Mouse (Mus musculus): ENCODE measurements around the gene Tab1.

The Tab1 gene

GRCm38 (mm10) chr15:80203406-80203805 lies 70.5 kb downstream of the Tab1 start:
- DNase-seq (ENCODE audit: low spot score in 2 of 2), result no peak

- DNase-seq (ENCODE audit: low spot score in 2 of 2), result no peak
Observed at GRCm38 (mm10) chr15:80206057-80206565, 73.2 kb downstream of the Tab1 start.

GRCm38 (mm10) chr15:80208446-80208845 lies 75.5 kb downstream of the Tab1 start:
- DNase-seq (ENCODE audit: low spot score in 2 of 2), result no peak

All from heart, adult 9 months (tissue).